12 mouse cellular contexts compared by ENCODE assay signal in genomic region chr11:112978884-112979283, GRCm38 (mm10).
DNase-seq lines count a peak whose midpoint lies in the region; ATAC-seq lines count a peak whose summit lies in the region.
"Had no signal": no experiment of that assay in that cellular context is flagged by ENCODE, and none has a peak within 500 bp of the region (broad histone marks: within the 10 kb centered on the region; RNA-seq: fewer than 3 reads in every experiment).

No protein-coding gene starts in this region.

- no peak overlapping the region for H3K4me2 ChIP-seq in heart, embryonic 11.5 days
- no peak overlapping the region for H3K4me2 ChIP-seq in lung, embryonic 16.5 days (ENCODE audit: low read depth, low read length)
- peak overlapping the region; percentile 36 for H3K4me2 ChIP-seq in embryonic facial prominence, embryonic 14.5 days (ENCODE audit: low read depth, low read length)
- H3K4me2 ChIP-seq: hindbrain, embryonic 13.5 days had no signal

- no peak for DNase-seq in heart, adult 18-20 months
- no peak for DNase-seq in lung, adult 18-20 months
- DNase-seq in embryonic facial prominence, embryonic 14.5 days (ENCODE audit: low spot score): no peak
- DNase-seq in limb, embryonic 10.5 days (ENCODE audit: low spot score): no peak
- DNase-seq in left cerebral cortex, postnatal 36 days (ENCODE audit: low spot score in 2 of 2): no peak
- DNase-seq: adrenal gland, postnatal 36 days; kidney, adult 9 months; right cerebral cortex, postnatal 14 days; thymus, postnatal 14 days had no signal

- no peak overlapping the region for H3K4me3 ChIP-seq in heart, embryonic 11.5 days (ENCODE audit: low read depth, low read length)
- no peak overlapping the region for H3K4me3 ChIP-seq in lung, embryonic 16.5 days (ENCODE audit: low read length)
- H3K4me3 ChIP-seq in embryonic facial prominence, embryonic 14.5 days (ENCODE audit: low read depth, low read length): no peak overlapping the region
- no peak overlapping the region for H3K4me3 ChIP-seq in limb, embryonic 10.5 days
- H3K4me3 ChIP-seq: hindbrain, embryonic 13.5 days had no signal

- intact Hi-C loops in left cerebral cortex, postnatal 36 days (cut with DNase I): loop anchor here (10.0 kb wide), 1 partner anchor 194 kb away; the partner anchor contains the start of gene Sox9

- H3K9ac ChIP-seq in heart, embryonic 11.5 days (ENCODE audit: low read depth, low read length): no peak overlapping the region
- H3K9ac ChIP-seq in lung, embryonic 16.5 days (ENCODE audit: low read length): no peak overlapping the region
- no peak overlapping the region for H3K9ac ChIP-seq in embryonic facial prominence, embryonic 14.5 days (ENCODE audit: low read depth, low read length)
- H3K9ac ChIP-seq: hindbrain, embryonic 13.5 days had no signal

- peak overlapping the region; percentile 50; the same call in 1 of the 2 replicates for H3K27ac ChIP-seq in heart, embryonic 11.5 days (ENCODE audit: low read depth, low read length)
- peak overlapping the region; percentile 15; the same call in 1 of the 2 replicates for H3K27ac ChIP-seq in lung, embryonic 16.5 days (ENCODE audit: low read length)
- H3K27ac ChIP-seq in embryonic facial prominence, embryonic 14.5 days (replicated peaks; ENCODE audit: low read depth, low read length): peak overlapping the region; percentile 57
- H3K27ac ChIP-seq in limb, embryonic 10.5 days: peak overlapping the region; percentile 83; the same call in 1 of the 2 replicates
- H3K27ac ChIP-seq: hindbrain, embryonic 13.5 days had no signal

- peaks cover 14% of the 10 kb centered on the region for H3K4me1 ChIP-seq in heart, embryonic 11.5 days (ENCODE audit: control insufficient read depth, insufficient read depth, low read length)
- peaks cover 38% of the 10 kb centered on the region for H3K4me1 ChIP-seq in lung, embryonic 16.5 days (replicated peaks; ENCODE audit: control insufficient read depth, insufficient read depth, low read length)
- peaks cover 30% of the 10 kb centered on the region for H3K4me1 ChIP-seq in embryonic facial prominence, embryonic 14.5 days (ENCODE audit: control insufficient read depth, insufficient read depth, low read length)
- peaks cover 61% of the 10 kb centered on the region for H3K4me1 ChIP-seq in limb, embryonic 10.5 days

- no peaks in the 10 kb centered on the region for H3K36me3 ChIP-seq in heart, embryonic 11.5 days (ENCODE audit: control insufficient read depth, insufficient read depth, low read length)
- no peaks in the 10 kb centered on the region for H3K36me3 ChIP-seq in lung, embryonic 16.5 days (ENCODE audit: control insufficient read depth, insufficient read depth, low read length)
- H3K36me3 ChIP-seq in embryonic facial prominence, embryonic 14.5 days (ENCODE audit: control insufficient read depth, insufficient read depth, low read length): no peaks in the 10 kb centered on the region
- no peaks in the 10 kb centered on the region for H3K36me3 ChIP-seq in limb, embryonic 10.5 days
- H3K36me3 ChIP-seq: hindbrain, embryonic 13.5 days had no signal

- H3K9me3 ChIP-seq in heart, embryonic 11.5 days (replicated peaks; ENCODE audit: control insufficient read depth, low read length): no peaks in the 10 kb centered on the region; the same call in 1 of the 2 replicates
- H3K9me3 ChIP-seq in lung, embryonic 16.5 days (ENCODE audit: control insufficient read depth, low read length): no peaks in the 10 kb centered on the region
- H3K9me3 ChIP-seq in embryonic facial prominence, embryonic 14.5 days (ENCODE audit: control insufficient read depth, low read length): no peaks in the 10 kb centered on the region
- no peaks in the 10 kb centered on the region for H3K9me3 ChIP-seq in limb, embryonic 10.5 days (replicated peaks)
- H3K9me3 ChIP-seq: hindbrain, embryonic 13.5 days had no signal

- H3K27me3 ChIP-seq in heart, embryonic 11.5 days (ENCODE audit: control insufficient read depth, insufficient read depth, low read length): peaks cover 3% of the 10 kb centered on the region; the same call in 1 of the 2 replicates
- H3K27me3 ChIP-seq in lung, embryonic 16.5 days (ENCODE audit: control insufficient read depth, insufficient read depth, low read depth, low read length): no peaks in the 10 kb centered on the region
- H3K27me3 ChIP-seq in embryonic facial prominence, embryonic 14.5 days (replicated peaks; ENCODE audit: control insufficient read depth, insufficient read depth, low read length): no peaks in the 10 kb centered on the region
- H3K27me3 ChIP-seq in limb, embryonic 10.5 days (ENCODE audit: low read depth, poor library complexity, severe bottlenecking): peaks cover 11% of the 10 kb centered on the region; the same call in 1 of the 2 replicates
- H3K27me3 ChIP-seq: hindbrain, embryonic 13.5 days had no signal

- ATAC-seq in heart, embryonic 11.5 days (replicated peaks; ENCODE audit: insufficient number of reproducible peaks, low FRiP score, low TSS enrichment): peak; percentile 66; the same call in 1 of the 2 replicates
- peak; percentile 75 for ATAC-seq in lung, embryonic 16.5 days (ENCODE audit: low read depth)
- no peak for ATAC-seq in embryonic facial prominence, embryonic 14.5 days (ENCODE audit: low read depth)

- 11% methylated on average over 6 of the region's 6 CpGs for WGBS in heart, embryonic 11.5 days (ENCODE audit: insufficient replicate concordance)
- WGBS in lung, embryonic 16.5 days: 11% methylated on average over 6 of the region's 6 CpGs
- 29% methylated on average over 6 of the region's 6 CpGs for WGBS in embryonic facial prominence, embryonic 14.5 days
- 28% methylated on average over 6 of the region's 6 CpGs for WGBS in limb, embryonic 10.5 days

Comparison
In these comparisons a context has a peak if more than half of its experiments do, and no peak if none do; other contexts are left out.
1. H3K27ac ChIP-seq: peak in every context shown above with its lines; median percentile 83 in limb, embryonic 10.5 days; 57 in embryonic facial prominence, embryonic 14.5 days; 50 in heart, embryonic 11.5 days; 15 in lung, embryonic 16.5 days.